Mouse (Mus musculus) ovary, postnatal 36 days (tissue): Measurements from ENCODE around the gene Pofut2.

Source experiments
- DNase-seq: peaks from one replicate; pipeline ENCODE4 v3.0.0; 2022; ENCODE audit warnings: low spot score, mixed read lengths

The Pofut2 gene

DNA sequence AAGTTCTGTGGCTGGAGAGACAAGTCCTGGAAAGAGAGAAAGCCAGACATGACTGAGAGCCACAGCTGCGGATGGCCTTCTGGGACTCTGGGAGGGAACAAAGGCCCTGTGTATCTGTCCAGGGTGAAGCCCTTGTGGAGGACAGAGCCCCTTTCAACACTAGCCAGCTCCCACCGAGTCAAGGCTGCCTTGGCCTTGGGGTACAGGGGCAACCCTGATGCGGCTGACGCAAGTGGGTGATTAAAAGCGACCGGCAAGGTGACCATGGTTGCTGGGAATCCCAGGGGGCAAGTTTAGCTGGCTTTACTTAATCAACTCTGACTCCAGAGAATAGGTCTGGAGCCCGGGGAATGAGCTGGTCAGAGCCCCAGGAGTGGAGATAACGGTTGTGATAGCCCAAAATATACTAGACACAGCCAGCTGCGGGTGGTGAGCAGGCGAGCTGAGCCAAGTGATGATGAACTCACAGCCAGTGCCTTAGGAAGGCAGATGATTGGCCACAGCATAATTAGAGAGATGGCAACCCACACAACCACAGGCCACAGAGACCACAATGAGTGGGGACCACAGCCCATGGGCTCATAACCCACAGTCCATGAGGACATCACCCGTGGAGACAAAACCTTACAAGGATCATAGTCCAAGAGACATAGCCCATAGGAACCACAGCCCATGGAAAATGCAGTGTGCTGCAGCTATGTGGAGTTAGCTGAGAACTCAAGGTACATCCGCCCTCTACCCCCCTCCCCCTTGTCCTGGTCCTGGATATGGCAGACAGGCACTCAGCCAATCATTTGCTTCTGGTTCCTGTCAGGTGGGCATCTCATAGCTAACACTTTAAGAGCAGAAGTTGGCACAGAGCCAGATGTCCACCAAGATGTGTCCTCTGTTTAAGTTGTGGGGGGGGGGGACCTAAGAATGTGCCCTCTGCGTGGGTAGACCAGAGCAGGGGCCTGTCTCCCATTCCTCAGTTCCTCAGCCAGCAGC, 29.1 kb upstream of the Pofut2 start:
- DNase-seq: peak; percentile 56

DNA sequence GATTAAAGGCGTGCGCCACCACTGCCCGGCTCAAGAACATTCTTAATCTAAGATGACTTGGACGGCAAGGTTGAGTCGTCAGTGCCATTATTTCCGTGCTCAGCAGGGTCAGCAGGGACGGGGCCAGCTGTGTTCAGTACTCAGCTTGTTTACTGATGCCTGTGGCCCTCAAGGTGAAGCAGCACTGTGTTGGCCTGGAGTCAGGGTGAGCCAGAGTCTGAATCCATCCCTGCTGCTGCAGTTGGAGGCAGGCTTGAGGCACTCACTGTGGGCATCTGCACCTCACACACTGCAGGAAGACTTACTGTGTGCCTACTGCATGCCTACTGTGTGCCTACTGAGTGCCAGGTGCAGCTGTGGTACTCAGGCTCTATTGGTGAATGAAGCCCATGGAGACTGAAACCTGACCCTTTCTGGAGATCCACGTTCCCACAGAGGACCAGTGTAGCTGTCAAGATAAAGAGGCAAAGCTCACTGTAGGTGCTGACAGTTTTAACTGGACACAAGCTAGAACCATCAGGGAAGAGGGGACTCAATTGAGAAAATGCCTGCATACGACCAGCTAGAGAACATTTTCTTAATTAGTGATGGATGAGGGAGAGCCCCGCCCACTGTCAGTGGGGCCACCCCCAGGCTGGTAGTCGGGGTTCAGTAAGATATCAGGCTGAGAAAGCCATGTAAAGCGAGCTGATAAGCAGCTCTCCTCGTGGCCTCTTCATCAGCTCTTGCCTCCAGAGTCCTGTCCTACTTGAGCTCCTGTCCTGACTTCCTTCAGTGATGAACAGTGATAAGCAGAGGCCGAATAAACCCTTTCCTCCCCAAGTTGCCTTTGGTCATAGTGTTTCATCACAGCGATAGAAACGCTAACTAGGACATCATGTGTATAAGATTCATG, 26.9 kb upstream of the Pofut2 start:
- no peak for DNase-seq

DNA sequence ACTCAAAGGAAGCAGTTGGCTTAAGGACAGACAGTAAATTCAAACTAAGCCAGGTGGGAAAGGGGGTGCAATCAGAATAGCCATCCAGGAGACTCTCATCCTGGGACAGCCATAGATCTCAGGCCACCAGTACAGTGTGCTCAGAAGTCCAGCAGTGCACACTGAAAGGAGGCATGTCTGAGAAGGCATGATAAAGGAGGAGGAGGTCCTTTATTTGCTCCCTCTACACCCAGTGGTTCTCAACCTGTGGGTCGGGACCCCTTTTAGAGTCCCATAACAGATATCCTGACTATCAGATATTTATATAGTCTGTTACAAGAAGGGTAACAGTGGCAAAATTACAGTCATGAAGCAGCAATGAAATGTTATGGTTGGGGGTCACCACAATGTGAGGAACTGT, 25.8 kb upstream of the Pofut2 start:
- DNase-seq: no peak

DNA sequence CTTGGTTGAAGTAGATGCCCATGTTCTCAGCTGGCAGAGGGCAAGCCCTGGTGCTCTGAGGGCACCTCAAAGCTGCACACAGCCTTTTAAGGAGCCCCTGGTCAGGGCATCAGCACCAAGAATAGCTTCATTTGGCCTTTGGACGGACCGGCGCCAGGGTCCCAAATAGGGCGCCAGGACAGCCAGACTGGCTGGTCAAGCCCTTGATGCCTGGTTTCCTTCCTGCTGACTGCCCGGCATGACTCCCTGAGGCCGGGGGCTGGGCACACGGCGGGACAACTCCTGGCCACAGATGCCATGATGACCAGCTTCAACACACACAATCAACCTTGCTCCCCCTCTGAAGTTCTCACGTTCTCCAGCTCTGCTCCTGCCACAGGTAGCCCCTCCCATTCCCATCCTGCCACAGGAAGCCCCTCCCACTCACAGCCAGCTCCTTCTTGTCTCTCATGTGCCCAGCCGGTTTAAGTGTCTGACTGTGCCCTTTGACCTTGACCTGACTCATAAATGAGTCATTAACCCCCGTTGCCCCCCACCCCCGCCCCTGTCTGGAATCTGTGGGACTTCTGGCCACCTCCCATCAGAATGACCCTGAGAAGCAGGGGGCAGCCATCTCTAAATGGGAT, 23.9 kb upstream of the Pofut2 start:
- DNase-seq: no peak

DNA sequence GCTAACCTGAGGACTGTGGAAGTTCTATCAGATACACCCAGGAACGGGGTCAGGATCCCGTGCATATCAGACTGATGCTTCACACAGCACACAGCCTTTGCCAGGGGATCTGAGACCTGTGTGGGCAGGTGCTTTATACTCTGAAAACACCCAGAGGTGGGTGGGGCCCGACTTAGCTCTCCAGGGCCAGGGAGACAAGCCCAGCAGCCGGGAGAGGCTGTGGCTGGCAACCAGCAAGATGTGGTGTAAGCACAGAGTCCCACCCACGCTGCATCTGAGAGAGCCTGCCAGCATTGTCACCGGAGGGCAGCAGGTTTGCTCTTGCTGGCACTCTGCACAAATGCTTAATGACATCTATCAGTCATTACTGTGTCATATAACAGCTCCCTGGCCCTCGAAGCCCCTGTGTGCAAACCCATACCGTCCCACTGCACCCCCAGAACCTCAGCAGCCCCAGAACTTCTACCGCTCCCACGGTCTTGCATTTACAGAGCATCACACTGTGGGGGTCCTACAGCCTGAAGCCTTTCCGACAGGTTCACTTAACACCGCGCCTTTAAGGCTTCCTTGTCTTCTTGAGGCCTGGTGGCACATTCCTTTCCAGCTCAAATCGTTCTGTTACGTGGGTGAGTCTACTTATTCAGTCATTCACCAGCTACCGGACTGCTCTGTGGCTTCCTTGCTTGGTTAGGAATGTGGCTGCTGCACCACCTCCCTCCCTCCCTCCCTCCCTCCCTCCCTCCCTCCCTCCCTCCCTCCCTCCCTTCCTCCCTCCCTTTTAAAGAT, 21.0 kb upstream of the Pofut2 start:
- no peak for DNase-seq

DNA sequence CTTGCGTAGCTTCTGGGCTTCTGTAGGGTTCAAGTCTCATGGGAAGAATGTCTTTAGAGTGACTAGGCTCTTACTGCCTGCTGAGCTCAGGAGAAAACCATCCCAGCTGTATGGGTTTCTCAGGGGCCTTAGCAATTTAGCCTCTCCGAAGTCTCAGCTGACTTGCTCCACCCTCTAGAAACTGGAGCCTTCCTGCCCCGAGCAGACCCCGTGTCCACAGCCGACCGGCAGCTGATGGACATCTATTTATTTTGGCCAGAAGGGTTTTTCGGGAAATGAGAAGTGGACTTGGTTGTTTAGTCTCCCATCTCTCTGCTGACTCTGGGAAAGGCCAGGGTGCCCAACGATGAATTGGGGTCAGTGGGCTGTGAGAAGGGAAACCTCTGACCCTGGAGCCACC, 18.3 kb upstream of the Pofut2 start:
- DNase-seq: no peak

DNA sequence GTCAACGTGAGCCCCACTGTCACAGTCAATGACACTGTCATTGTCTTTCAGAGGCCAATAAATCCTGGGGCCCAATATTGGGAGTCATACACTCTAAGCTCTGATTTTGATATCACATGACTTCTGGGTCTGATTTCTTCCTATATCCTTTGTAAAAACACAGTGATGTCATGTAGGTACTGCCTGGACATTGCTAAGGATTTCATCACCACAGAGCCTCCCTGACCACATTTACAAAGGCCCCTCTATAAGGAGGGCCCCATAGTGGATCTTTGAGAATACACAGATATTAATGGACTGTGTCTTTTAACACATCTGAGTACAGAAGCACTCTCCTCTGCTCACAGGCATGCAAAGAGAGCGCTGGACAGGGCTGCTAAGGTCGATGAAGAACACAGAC, 16.6 kb upstream of the Pofut2 start:
- DNase-seq: no peak

DNA sequence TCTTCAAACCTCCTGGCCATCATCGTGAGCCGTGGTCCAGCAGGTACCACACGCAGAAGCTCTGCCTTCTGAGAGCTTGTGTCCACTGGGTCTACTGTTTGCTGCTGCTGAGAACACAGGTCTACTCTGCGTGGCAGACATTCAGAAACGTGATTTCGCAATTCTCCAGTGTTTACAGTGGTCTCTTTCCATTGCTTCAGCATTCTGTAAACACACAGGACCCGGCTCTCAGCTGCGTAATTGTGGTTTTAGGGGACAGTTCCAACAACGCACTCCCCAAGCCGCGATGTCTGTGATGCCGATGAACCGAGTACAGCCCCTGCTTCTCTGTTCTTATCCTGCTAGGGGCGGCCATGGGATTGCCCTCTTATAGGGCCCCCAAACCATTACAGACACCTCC, 16.1 kb upstream of the Pofut2 start:
- DNase-seq: no peak

DNA sequence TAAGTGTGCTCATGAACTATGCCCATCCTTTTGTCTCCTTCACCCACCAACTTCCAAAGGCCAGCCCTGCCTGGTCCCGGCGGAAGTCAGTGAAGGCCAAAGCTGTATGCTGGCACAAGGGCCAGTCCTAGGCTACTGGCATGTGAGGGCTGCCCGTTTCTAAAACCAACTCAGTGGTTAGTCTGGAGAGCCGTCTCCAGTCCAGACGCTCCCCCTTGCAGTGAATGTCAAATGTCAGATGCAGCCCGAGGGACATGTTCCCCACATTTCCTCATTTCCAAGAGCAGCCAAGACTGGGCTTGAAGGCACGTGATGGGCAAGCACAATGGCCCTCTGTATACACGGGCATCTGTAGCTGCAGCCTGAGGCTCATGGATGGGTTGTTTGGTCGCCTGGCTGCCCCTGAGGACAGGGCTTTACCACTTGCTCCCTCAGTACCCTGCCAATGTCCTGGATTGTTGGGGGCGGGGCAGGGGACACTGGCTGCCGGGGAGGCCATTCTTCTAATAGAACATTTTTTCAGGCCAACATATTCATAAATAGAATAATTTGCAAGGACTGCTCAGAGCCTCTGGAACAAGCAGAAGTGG, 15.4 kb upstream of the Pofut2 start:
- DNase-seq: no peak

DNA sequence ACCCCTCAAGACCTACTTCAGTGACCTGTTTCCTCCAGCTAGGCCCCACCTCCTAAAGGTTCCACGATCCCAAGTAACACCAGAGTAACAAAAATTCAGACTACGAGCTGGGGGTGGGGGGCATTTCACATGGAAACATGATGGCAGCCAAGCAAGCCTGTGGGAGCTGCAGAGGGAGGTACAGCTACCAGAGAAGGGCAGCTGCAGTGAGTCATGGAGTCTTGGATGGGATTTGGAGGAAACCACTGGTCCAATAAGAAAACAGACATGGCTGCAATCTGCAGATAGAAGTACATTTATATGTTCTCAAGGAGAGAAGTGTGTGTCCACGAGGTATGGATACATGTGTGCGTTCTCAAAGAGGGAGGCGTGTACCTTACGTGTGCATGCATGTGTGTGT, 14.2 kb upstream of the Pofut2 start:
- DNase-seq: no peak

DNA sequence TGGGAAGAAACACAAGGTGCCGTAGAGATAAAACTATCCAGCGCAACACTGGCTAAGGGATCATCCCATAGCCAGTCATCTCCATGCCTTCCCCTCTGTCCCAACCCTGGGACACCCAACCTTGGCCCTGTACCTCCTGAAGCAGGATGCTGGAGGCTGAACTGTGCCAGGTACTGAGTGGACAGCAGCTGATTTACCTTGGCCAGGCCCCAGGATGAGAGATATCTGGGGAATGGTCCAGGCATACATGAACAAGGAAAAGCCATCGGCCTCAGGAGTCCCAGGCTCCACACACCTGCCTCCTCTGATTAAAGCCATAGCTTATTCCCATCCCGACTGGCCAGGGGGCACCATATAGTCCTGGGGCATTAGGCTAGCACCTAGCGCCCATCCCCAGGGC, 12.0 kb upstream of the Pofut2 start:
- no peak for DNase-seq

DNA sequence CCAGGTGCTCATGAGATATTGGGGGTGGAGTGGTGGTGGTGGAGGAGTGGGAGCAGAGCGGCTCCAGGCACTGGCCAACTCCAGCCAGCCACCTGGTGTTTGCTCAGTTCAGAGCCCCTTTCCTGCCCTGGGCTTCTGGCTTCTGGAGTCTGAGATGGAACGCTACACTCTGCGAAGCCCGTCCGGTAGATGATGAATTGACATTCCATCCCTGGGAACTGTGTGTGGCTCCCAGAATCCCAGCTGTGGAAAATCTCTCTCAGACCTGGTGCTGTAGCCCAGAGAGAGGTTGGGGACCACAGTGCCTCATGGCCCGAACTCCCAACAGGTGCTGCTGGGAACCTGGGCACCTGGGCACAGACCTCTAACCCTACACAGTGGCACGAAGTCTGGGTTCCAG, 11.3 kb upstream of the Pofut2 start:
- DNase-seq: no peak

DNA sequence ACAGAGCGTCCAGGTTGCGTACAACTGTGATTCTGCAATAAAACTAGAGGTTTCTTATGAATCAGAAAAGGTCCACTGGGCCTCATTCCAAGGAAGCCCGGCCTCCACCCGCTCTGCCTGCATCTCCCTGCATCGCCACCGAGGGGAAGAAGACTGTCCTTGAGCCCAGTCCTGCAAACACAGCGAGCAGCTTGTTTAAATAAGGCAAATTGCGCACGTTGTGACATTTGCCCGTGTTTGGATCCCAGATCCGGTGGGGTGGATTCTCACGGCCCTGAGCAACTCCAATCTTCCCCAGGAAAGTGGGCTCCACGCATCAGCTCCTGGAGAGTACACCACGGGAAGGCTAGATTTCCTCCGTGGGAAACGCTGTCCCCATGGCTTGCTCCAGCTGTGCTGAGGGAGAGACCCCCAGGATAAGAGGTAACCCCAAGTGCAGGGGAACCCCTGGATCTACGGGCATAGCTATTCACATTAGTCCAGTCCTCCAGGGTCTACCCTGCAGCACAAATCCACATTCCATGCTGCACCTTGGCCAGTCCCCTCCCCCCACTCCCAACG, 7.7 kb upstream of the Pofut2 start:
- peak; percentile 62 for DNase-seq

DNA sequence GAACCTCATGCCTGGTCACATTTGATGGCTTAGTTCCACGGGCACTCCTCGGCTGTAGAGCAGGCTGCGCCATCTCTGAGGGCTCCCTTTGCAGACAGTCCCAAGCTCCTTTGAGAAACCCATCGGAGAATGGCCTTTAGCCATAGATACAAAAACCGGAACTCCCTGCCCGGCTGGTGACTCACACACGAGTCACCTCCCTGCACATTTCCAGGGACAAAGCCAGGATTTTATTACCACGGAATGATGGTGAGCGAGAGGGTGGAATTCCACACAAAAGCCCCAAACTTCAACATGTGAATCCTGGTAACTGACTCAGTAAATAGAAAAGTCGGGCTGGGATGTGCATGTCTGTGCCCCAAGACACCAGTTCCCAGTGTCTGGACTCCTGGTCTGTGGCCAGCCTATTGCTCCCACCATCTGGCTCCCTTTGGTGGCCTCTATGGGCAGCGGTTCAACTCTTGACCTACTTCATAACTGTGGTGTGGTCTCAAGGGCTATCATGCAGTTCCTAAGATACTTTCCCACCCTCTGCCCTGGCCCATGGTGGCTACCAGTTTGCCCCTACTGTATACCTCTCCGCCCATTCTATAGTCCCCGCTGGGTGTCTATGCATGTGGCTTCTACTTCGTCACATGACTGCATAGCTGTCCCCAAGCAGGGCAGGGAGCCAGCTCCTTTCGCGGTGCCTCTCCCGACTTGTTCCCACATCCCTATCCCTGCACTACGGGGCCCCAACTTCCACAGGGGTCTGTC, 7.1 kb upstream of the Pofut2 start:
- DNase-seq: peak; percentile 43

DNA sequence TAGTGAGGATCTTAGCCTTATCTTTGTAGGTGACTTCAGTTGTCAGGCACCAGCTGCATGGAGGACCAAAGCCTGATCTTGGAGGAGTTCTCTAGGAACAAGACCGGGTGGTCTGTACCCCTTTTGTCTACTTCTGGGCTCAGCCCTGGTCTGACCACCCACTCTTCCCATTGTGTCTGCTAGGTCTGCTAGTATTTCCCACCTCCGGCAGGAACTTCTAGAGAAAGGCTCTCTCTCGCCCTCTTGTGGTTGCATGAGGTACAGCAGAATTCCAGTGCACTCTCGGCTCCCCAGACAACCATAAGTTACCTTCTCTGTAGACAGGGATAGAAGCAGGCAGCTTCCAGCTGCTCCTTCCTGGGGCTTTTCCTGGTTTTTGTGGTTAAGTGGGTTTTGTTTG, 6.2 kb upstream of the Pofut2 start:
- DNase-seq: peak; percentile 71

DNA sequence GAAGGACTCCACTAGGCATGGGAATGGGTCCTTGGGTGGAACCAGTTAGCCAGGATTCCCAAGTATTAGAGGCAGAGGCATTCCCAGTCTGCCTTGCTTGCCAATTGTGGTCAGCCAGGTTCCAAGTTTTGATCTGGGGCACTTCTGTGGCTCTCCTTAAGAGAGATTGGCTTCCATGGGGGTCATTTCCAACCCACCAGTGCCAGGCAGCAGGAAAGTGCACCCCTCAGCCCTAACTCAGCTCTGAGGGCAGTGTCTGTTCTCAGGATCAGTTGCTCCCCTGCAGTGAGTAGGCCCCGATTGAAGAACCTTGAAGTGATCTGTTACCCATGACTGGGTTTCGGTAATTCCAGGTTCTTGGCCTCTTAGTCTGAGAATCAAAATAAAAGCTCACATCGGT, 3.8 kb upstream of the Pofut2 start:
- no peak for DNase-seq

DNA sequence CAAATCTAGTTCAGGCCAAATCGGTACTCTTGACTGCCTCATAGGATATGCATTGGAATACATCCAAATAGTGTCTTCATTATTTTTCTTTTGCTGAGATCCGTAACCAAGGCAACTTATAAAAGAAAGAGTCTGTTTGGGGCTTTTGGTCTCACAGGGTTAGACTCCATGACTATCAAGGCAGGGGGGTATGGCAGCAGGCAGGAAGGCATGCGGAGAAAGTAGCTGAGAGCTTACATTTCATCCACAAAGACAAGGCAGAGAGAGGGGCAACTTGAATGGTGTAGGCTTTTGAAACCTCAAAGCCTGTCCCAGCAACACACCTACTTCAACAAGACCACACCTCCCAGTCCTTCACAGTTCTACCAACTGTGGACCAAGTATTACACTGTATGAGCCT, 3.3 kb upstream of the Pofut2 start:
- no peak for DNase-seq

DNA sequence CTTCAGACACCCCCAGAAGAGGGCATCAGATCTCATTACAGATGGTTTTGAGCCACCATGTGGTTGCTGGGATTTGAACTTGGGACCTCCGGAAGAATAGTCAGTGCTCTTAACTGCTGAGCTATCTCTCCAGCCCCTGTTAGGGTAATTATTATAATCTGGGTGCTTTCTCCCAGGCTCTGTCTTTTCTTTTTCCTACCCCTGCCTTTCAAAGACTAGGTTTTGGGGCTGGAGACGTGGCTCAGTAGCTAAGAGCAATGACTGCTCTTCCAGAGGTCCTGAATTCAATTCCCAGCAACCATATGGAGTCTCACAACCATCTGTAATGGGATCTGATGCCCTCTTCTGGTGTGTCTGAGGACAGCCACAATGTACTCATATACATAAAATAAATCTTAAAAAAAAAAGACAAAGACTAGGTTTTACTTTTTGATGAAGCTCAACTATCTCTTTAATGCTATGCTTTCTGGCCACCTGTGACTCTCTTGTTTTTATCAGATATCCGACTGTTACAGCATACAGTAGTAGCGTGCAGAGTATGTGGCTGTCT, 902 bp upstream of the Pofut2 start:
- no peak for DNase-seq

DNA sequence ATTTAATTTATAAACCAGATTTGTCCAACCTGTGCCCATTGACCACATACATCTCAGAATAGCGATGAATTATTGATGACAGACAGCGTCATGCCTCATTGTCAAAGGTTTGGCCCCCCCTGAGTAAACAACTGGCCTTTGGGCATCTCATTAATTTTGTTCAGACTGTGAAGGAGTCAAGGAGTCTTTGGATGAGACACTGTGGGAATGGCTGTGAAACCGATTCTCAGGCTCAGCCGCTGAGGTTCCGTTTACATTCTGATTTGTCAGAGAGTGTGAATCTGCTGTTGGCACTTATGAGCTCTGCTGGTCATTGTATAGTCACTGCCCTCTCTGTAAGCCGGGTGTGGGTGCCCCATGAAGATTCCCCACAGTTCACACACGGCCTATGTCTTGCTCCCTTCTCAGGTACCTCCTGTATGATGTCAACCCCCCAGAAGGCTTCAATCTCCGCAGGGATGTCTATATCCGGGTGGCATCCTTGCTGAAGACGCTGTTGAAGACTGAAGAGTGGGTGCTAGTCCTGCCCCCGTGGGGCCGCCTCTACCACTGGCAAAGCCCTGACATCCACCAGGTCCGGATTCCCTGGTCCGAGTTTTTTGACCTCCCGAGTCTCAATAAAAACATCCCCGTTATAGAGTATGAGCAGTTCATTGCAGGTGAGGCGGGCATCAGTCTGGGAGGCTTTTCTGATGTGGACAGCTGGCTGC, 1.3 kb downstream of the Pofut2 start:
- DNase-seq: no peak
